Mouse (Mus musculus) embryonic fibroblast, embryonic 13.5 days (primary cell): ENCODE results near the gene Terf2ip.

Experiments used
- CTCF ChIP-seq: IDR thresholded peaks from 2 replicates; pipeline ENCODE4 v1.5.1; 2011; ENCODE audit warnings: mild to moderate bottlenecking, control low read depth, low read length, moderate library complexity, borderline replicate concordance; ENCODE audit not compliant: insufficient read depth
- POLR2A ChIP-seq: IDR thresholded peaks from 2 replicates; pipeline ENCODE4 v1.6.1; 2011; ENCODE audit warnings: low read depth, mild to moderate bottlenecking, control low read depth, low read length, moderate library complexity

- TF ChIP-seq CTCF (no peak), POLR2A (no peak)
These were observed 42.2 kb upstream of the Terf2ip start for GRCm38 (mm10) chr8:111968991-111969390.
